9 mouse cellular contexts compared by ENCODE assay signal in genomic region chr11:79398336-79398735, GRCm38 (mm10). TPM values are rescaled to one million over a fixed set of nuclear protein-coding genes. Genes with fewer than 3 reads are reported as not detected.
A peak's percentile ranks its signal among the peaks of the same experiment; 100 is the strongest.
DNase-seq lines count a peak whose midpoint lies in the region; ATAC-seq and TF ChIP-seq lines count a peak whose summit lies in the region.
"Had no signal": no experiment of that assay in that cellular context is flagged by ENCODE, and none has a peak within 500 bp of the region (broad histone marks: within the 10 kb centered on the region; RNA-seq: fewer than 3 reads in every experiment).

No protein-coding gene starts in this region.

- no peaks in the 10 kb centered on the region for H3K4me1 ChIP-seq in lung, postnatal 0 days (ENCODE audit: insufficient read depth, low read depth, low read length)
- H3K4me1 ChIP-seq: midbrain, embryonic 12.5 days had no signal

- TF ChIP-seq CTCF in lung, postnatal 0 days (IDR thresholded peaks at IDR 0.05) = peak; percentile 97

- no peaks in the 10 kb centered on the region for H3K9me3 ChIP-seq in lung, postnatal 0 days (ENCODE audit: low read length)
- H3K9me3 ChIP-seq: midbrain, embryonic 12.5 days had no signal

- H3K27ac ChIP-seq in lung, postnatal 0 days (ENCODE audit: low read length) = no peak overlapping the region
- H3K27ac ChIP-seq: midbrain, embryonic 12.5 days had no signal

- ATAC-seq in lung, postnatal 0 days = 0 out of 2 replicates have a peak, but pooled peaks have one; percentile 44

- intact Hi-C loops in gastrocnemius, postnatal 36 days (cut with DNase I) = loop anchor here (5.0 kb wide), 1 partner anchor 91 kb away; no protein-coding TSS in a partner anchor

- TF ChIP-seq EP300 in lung, postnatal 0 days (IDR thresholded peaks at IDR 0.05) = no peak

- DNase-seq in CD8-positive naive resting alpha-beta T cell, adult 2 months (ENCODE audit: low read depth in 2 of 2, low spot score in 2 of 2) = peak; percentile 77 to 88
- DNase-seq in R1 (ENCODE audit: low read depth, low spot score) = peak; percentile 82
- DNase-seq in cerebellum, postnatal 14 days = peak; percentile 93 to 97
- peak; percentile 83 to 86 for DNase-seq in gastrocnemius, postnatal 36 days
- DNase-seq in layer of hippocampus, adult 11-12 months (ENCODE audit: low spot score) = peak; percentile 91
- DNase-seq in lung, postnatal 0 days (ENCODE audit: low spot score) = peak; percentile 80
- DNase-seq in right cerebral cortex, postnatal 4 days = peak; percentile 96
- DNase-seq in yolk sac, embryonic 10.5 days (ENCODE audit: low spot score) = peak; percentile 80

- H3K9ac ChIP-seq in lung, postnatal 0 days (replicated peaks; ENCODE audit: low read depth) = no peak overlapping the region
- H3K9ac ChIP-seq: midbrain, embryonic 12.5 days had no signal

- WGBS in lung, postnatal 0 days = 42% methylated on average over 3 of the region's 3 CpGs

- H3K4me2 ChIP-seq in lung, postnatal 0 days (replicated peaks; ENCODE audit: low read depth, low read length) = no peak overlapping the region
- H3K4me2 ChIP-seq: midbrain, embryonic 12.5 days had no signal

- H3K27me3 ChIP-seq in lung, postnatal 0 days (replicated peaks; ENCODE audit: insufficient read depth, low read length) = no peaks in the 10 kb centered on the region
- H3K27me3 ChIP-seq: midbrain, embryonic 12.5 days had no signal

- H3K36me3 ChIP-seq in lung, postnatal 0 days (ENCODE audit: insufficient read depth, low read length) = no peaks in the 10 kb centered on the region

- no peak overlapping the region for H3K4me3 ChIP-seq in lung, postnatal 0 days (ENCODE audit: low read depth, low read length)
- H3K4me3 ChIP-seq: midbrain, embryonic 12.5 days had no signal

RNA-seq across cellular contexts. Expression of gene Nf1, which starts 58.8 kb away (rescaled TPM):
- total RNA-seq in gastrocnemius, postnatal 36 days (2021) = 10 to 100 TPM; 16.4 to 17.1 TPM
- 7.2 and 7.5 TPM in 2 replicates for polyA plus RNA-seq in lung, postnatal 0 days (2015; fragmentation: Nextera tagmentation; extraction: Ambion mirVana)
